Mouse (Mus musculus) MEL (cell line): ENCODE measurements around the gene Naa40. TPM values are rescaled to one million over a fixed set of nuclear protein-coding genes. Genes with fewer than 3 reads are reported as not detected.

Experiments used
- DNase-seq: peaks from one replicate; pipeline ENCODE4 v3.0.0; 2011; ENCODE audit warnings: low read depth, low spot score
- H3K27ac ChIP-seq: 2 replicates; pipeline ENCODE4 v1.5.1; 2012; ENCODE audit warnings: low read depth, mild to moderate bottlenecking, control low read depth, low read length, moderate library complexity; ENCODE audit not compliant: control insufficient read depth
- H3K27me3 ChIP-seq, 2 experiments: fragments of 150-350 bp in 1 of 2; sonication (generic) in 1 of 2; 2 replicates each; pipeline ENCODE4 v1.6.1; 2012; ENCODE audit warnings: low read length in 2 of 2, mild to moderate bottlenecking in 2 of 2, improper control_type of control experiment in 1 of 2, moderate library complexity in 1 of 2; ENCODE audit not compliant: insufficient read depth in 2 of 2, control insufficient read depth in 1 of 2
- H3K36me3 ChIP-seq, 2 experiments: 2 replicates each; pipeline ENCODE4 v1.6.1; 2012 to 2014; ENCODE audit warnings: low read length in 2 of 2, improper control_type of control experiment in 1 of 2, inconsistent platforms in 1 of 2, mild to moderate bottlenecking in 1 of 2; ENCODE audit not compliant: insufficient read depth in 2 of 2, control insufficient read depth in 1 of 2
- H3K4me1 ChIP-seq, 2 experiments: fragments of 150-350 bp in 1 of 2; sonication (generic) in 1 of 2; 2 replicates each; pipeline ENCODE4 v1.6.1; 2012; ENCODE audit warnings: low read length in 2 of 2, improper control_type of control experiment in 1 of 2, mild to moderate bottlenecking in 1 of 2; ENCODE audit not compliant: insufficient read depth in 2 of 2, control insufficient read depth in 1 of 2
- H3K4me3 ChIP-seq, 2 experiments: fragments of 150-350 bp in 1 of 2; sonication (generic) in 1 of 2; 2 replicates each; pipeline ENCODE4 v1.5.1; 2012; ENCODE audit warnings: low read depth in 2 of 2, low read length in 2 of 2, mild to moderate bottlenecking in 2 of 2, moderate library complexity in 2 of 2, control low read depth in 1 of 2, improper control_type of control experiment in 1 of 2; ENCODE audit not compliant: control insufficient read depth in 1 of 2, insufficient read depth in 1 of 2
- H3K79me2 ChIP-seq: 2 replicates; pipeline ENCODE4 v1.6.1; 2012; ENCODE audit warnings: mild to moderate bottlenecking, low read length, moderate library complexity; ENCODE audit not compliant: control insufficient read depth, poor library complexity, insufficient read depth
- H3K9ac ChIP-seq: 2 replicates; pipeline ENCODE4 v1.6.1; 2012; ENCODE audit warnings: low read depth, mild to moderate bottlenecking, control low read depth, low read length, moderate library complexity; ENCODE audit not compliant: control insufficient read depth, poor library complexity, severe bottlenecking
- H3K9me3 ChIP-seq: fragments of 150-350 bp; sonication (generic); replicated peaks from 2 replicates; pipeline ENCODE4 v1.6.1; 2012; ENCODE audit warnings: mild to moderate bottlenecking, low read length, improper control_type of control experiment, moderate library complexity; ENCODE audit not compliant: insufficient read depth
- BHLHE40 ChIP-seq: IDR thresholded peaks from 2 replicates; pipeline ENCODE4 v1.6.1; 2012; ENCODE audit warnings: low read depth, mild to moderate bottlenecking, inconsistent platforms, low read length, improper control_type of control experiment, borderline replicate concordance
- EP300 ChIP-seq, 2 experiments: IDR thresholded peaks; 2 replicates each; pipeline ENCODE4 v1.6.1; 2011; ENCODE audit warnings: improper control_type of control experiment in 2 of 2, low read length in 2 of 2, low read depth in 1 of 2, mild to moderate bottlenecking in 1 of 2
- HCFC1 ChIP-seq: IDR thresholded peaks from 2 replicates; pipeline ENCODE4 v1.6.1; 2012; ENCODE audit warnings: low read depth, mild to moderate bottlenecking, inconsistent platforms, low read length, improper control_type of control experiment, moderate library complexity
- JUND ChIP-seq: IDR thresholded peaks from 2 replicates; pipeline ENCODE4 v1.6.1; 2011; ENCODE audit warnings: low read depth, mild to moderate bottlenecking, improper control_type of control experiment, low read length
- MAFK ChIP-seq: IDR thresholded peaks from 2 replicates; pipeline ENCODE4 v1.6.1; 2011; ENCODE audit warnings: low read depth, mild to moderate bottlenecking, low read length, improper control_type of control experiment, borderline replicate concordance
- MAZ ChIP-seq: IDR thresholded peaks from 2 replicates; pipeline ENCODE4 v1.6.1; 2012; ENCODE audit warnings: low read depth, mild to moderate bottlenecking, inconsistent platforms, low read length, improper control_type of control experiment
- MYB ChIP-seq: IDR thresholded peaks from 2 replicates; pipeline ENCODE4 v1.6.1; 2011; ENCODE audit warnings: mild to moderate bottlenecking, low read depth, low read length, improper control_type of control experiment
- POLR2A ChIP-seq, 2 experiments: IDR thresholded peaks; 2 replicates each; pipeline ENCODE4 v1.6.1; 2011 to 2012; ENCODE audit warnings: low read length in 2 of 2, mild to moderate bottlenecking in 2 of 2, control low read depth in 1 of 2, improper control_type of control experiment in 1 of 2, low read depth in 1 of 2, moderate library complexity in 1 of 2; ENCODE audit not compliant: control insufficient read depth in 1 of 2, insufficient read depth in 1 of 2, poor library complexity in 1 of 2
- RCOR1 ChIP-seq: IDR thresholded peaks from 2 replicates; pipeline ENCODE4 v1.6.1; 2012; ENCODE audit warnings: low read depth, mild to moderate bottlenecking, inconsistent platforms, low read length, improper control_type of control experiment
- SIN3A ChIP-seq: IDR thresholded peaks from 2 replicates; pipeline ENCODE4 v1.6.1; 2012; ENCODE audit warnings: low read length, improper control_type of control experiment, inconsistent platforms
- SMC3 ChIP-seq: IDR thresholded peaks from 2 replicates; pipeline ENCODE4 v1.6.1; 2011; ENCODE audit warnings: low read depth, low read length, improper control_type of control experiment
- TAL1 ChIP-seq: IDR thresholded peaks from 2 replicates; pipeline ENCODE4 v1.6.1; 2012; ENCODE audit warnings: mild to moderate bottlenecking, inconsistent platforms, low read length, moderate library complexity, mixed read lengths
- TBP ChIP-seq: IDR thresholded peaks from 2 replicates; pipeline ENCODE4 v1.8.0; 2011; ENCODE audit warnings: low read depth, low read length, improper control_type of control experiment
- TCF12 ChIP-seq: IDR thresholded peaks from 2 replicates; pipeline ENCODE4 v1.6.1; 2014; ENCODE audit warnings: low read depth, mild to moderate bottlenecking, inconsistent platforms, low read length, improper control_type of control experiment, moderate library complexity
- USF1 ChIP-seq: IDR thresholded peaks from 2 replicates; pipeline ENCODE4 v1.6.1; 2014; ENCODE audit warnings: low read depth, mild to moderate bottlenecking, inconsistent platforms, low read length, improper control_type of control experiment, moderate library complexity
- USF2 ChIP-seq, 2 experiments: IDR thresholded peaks; 2 replicates each; pipeline ENCODE4 v1.6.1; 2011 to 2012; ENCODE audit warnings: improper control_type of control experiment in 2 of 2, low read length in 2 of 2, borderline replicate concordance in 1 of 2, inconsistent platforms in 1 of 2, low read depth in 1 of 2, mild to moderate bottlenecking in 1 of 2; ENCODE audit not compliant: insufficient read depth in 1 of 2
- ZC3H11A ChIP-seq: IDR thresholded peaks from 2 replicates; pipeline ENCODE4 v1.6.1; 2012; ENCODE audit warnings: low read depth, mild to moderate bottlenecking, inconsistent platforms, low read length, improper control_type of control experiment
- ZMIZ1 ChIP-seq: IDR thresholded peaks from 2 replicates; pipeline ENCODE4 v1.6.1; 2012; ENCODE audit warnings: low read depth, mild to moderate bottlenecking, inconsistent platforms, low read length, improper control_type of control experiment, moderate library complexity
- ZNF384 ChIP-seq: IDR thresholded peaks from 2 replicates; pipeline ENCODE4 v1.6.1; 2012; ENCODE audit warnings: low read depth, mild to moderate bottlenecking, inconsistent platforms, low read length, improper control_type of control experiment
- polyA plus RNA-seq, 2 experiments: library from polyadenylated mRNA; stranded (reverse) in 1 of 2; unstranded in 1 of 2; fragments of >175 nt in 1 of 2; fragments of >200 nt in 1 of 2; gene quantifications; 2 replicates each; pipeline versions ENCODE4 v1.2.1 to v1.2.4; 2012; ENCODE audit warnings: low replicate concordance in 2 of 2, low read depth in 1 of 2; ENCODE audit not compliant: insufficient read length in 2 of 2, insufficient read depth in 1 of 2, missing spikeins in 1 of 2
- total RNA-seq: library from RNA; depleted of rRNA; stranded (reverse); fragments of 300-350 nt; gene quantifications from 2 replicates; pipeline ENCODE4 v1.2.3, GENCODE M21; 2012; rRNA removed

Naa40 gene
- total and polyA plus RNA-seq, 3 experiments: 46.8 to 75.7 TPM; not detected in 1

DNA sequence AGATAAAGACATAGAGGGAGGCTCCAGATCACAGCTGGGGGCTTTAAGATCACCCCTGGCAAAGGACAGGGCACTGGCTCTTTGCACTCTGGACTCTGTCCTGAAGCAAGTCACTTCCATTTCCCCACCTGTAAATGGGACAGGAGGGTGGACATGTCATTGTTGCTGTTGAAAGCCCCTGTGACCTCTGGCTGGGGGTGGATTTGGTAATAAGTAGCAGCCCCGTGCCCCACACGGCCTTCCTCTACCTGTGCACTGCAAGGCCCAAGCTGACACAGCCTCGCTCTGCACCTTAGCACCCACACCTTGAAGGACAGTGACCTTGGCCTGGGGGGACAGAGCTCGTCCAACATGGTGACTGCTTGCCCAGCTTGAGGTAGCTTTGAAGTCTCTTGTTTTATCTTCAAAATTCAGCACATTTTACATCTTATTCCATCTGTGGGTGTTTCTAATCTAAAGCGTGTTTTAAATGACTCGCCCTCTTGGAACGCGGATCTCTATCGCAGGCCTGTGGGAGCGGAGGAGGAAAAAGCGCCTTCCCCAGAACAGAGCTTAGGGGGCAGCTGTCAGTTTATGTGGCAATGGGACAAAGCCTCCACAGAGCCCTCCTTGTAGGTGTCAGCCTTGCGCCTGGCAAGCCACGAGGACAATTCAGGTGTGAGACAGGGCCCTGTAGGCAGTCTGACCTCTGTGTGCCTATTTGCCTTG is 63.0 kb downstream of the Naa40 start:
- Histone ChIP-seq H3K9ac (no peak overlapping the region), H3K9me3 (no peaks in the 10 kb centered on the region), H3K27me3 (no peaks in the 10 kb centered on the region), H3K4me1 (no peaks in the 10 kb centered on the region), H3K36me3 (no peaks in the 10 kb centered on the region), H3K4me3 (no peak overlapping the region), H3K79me2 (no peaks in the 10 kb centered on the region), H3K27ac (no peak overlapping the region)
- TF ChIP-seq EP300 (IDR thresholded peaks at IDR 0.05; ENCODE audit: low read depth in 1 of 2, low read length in 2 of 2): no peak
- no peak for TF ChIP-seq ZMIZ1
- TF ChIP-seq USF2 (IDR thresholded peaks at IDR 0.05; ENCODE audit: borderline replicate concordance in 1 of 2, insufficient read depth in 1 of 2, low read depth in 1 of 2, low read length in 2 of 2): no peak
- TF ChIP-seq MAFK: no peak
- no peak for DNase-seq

- H3K79me2 ChIP-seq: no peaks in the 10 kb centered on the region
- peaks cover 1 to 3% of the 10 kb centered on the region in 2 experiments; a peak in 3 of 4 replicates for H3K4me1 ChIP-seq
- DNase-seq: no peak
- H3K36me3 ChIP-seq: no peaks in the 10 kb centered on the region
- H3K27me3 ChIP-seq: no peaks in the 10 kb centered on the region
- TF ChIP-seq ZC3H11A (no peak), MAZ (no peak), EP300 (IDR thresholded peaks at IDR 0.05; ENCODE audit: low read depth in 1 of 2, low read length in 2 of 2) (no peak), ZNF384 (no peak), MAFK (no peak), HCFC1 (no peak), SMC3 (no peak), TBP (no peak), TAL1 (no peak), RCOR1 (no peak), SIN3A (no peak), USF2 (IDR thresholded peaks at IDR 0.05; ENCODE audit: borderline replicate concordance in 1 of 2, insufficient read depth in 1 of 2, low read depth in 1 of 2, low read length in 2 of 2) (no peak), TCF12 (no peak), JUND (no peak), MYB (no peak), BHLHE40 (no peak), POLR2A (IDR thresholded peaks at IDR 0.05; ENCODE audit: control insufficient read depth in 1 of 2, insufficient read depth in 1 of 2, low read depth in 1 of 2, low read length in 2 of 2, poor library complexity in 1 of 2) (no peak), USF1 (no peak)
- no peaks in the 10 kb centered on the region for H3K9me3 ChIP-seq
- no peak overlapping the region for H3K4me3 ChIP-seq
- H3K9ac ChIP-seq: no peak overlapping the region
- H3K27ac ChIP-seq: no peak overlapping the region
Measured at GRCm38 (mm10) chr19:7176041-7176696, 64.8 kb downstream of the Naa40 start.

Other genes starting within 250 kb of the Naa40 start
- gene Dnajc4, start 248.6 kb downstream of the Naa40 start, total RNA-seq: 3.2 and 4.2 TPM in 2 replicates
- 10 to 100 TPM in 1 of 2 experiments, not detected in 1; 12.9 TPM for gene Dnajc4, start 248.6 kb downstream of the Naa40 start, polyA plus RNA-seq
- gene Nudt22, start 245.1 kb downstream of the Naa40 start, total RNA-seq: 23.8 and 32.1 TPM in 2 replicates
- gene Nudt22, start 245.1 kb downstream of the Naa40 start, polyA plus RNA-seq: 10 to 100 TPM in 1 of 2 experiments, not detected in 1; 30.8 TPM
- gene Trpt1, start 245.1 kb downstream of the Naa40 start, total RNA-seq: 1.2 and 1.8 TPM in 2 replicates
- 1 to 10 TPM in 1 of 2 experiments, not detected in 1; 2.3 TPM for gene Trpt1, start 245.1 kb downstream of the Naa40 start, polyA plus RNA-seq
- 295 and 329 TPM in 2 replicates for gene Fermt3, start 221.7 kb downstream of the Naa40 start, total RNA-seq
- gene Fermt3, start 221.7 kb downstream of the Naa40 start, polyA plus RNA-seq: 100 to 1,000 TPM; 244 to 327 TPM
- gene Stip1, start 201.2 kb downstream of the Naa40 start, total RNA-seq: 281 and 284 TPM in 2 replicates
- 100 to 1,000 TPM; 370 to 430 TPM for gene Stip1, start 201.2 kb downstream of the Naa40 start, polyA plus RNA-seq
- gene Macrod1, start 184.4 kb downstream of the Naa40 start, total RNA-seq: 1.9 and 4.5 TPM in 2 replicates
- gene Macrod1, start 184.4 kb downstream of the Naa40 start, polyA plus RNA-seq: 10 to 100 TPM in 1 of 2 experiments, not detected in 1; 15.7 TPM
- 0.03 TPM in 1 of 2 replicates, not detected in the other for gene Flrt1, start 135.5 kb downstream of the Naa40 start, total RNA-seq
- not detected for gene Flrt1, start 135.5 kb downstream of the Naa40 start, polyA plus RNA-seq
- gene Otub1, start 34.9 kb downstream of the Naa40 start, total RNA-seq: 103 and 106 TPM in 2 replicates
- 100 to 1,000 TPM; 194 to 285 TPM for gene Otub1, start 34.9 kb downstream of the Naa40 start, polyA plus RNA-seq
- gene Cox8a, start 23.6 kb downstream of the Naa40 start, total RNA-seq: 736 and 745 TPM in 2 replicates
- 1,000 to 10,000 TPM in 1 of 2 experiments, not detected in 1; 1,213 TPM for gene Cox8a, start 23.6 kb downstream of the Naa40 start, polyA plus RNA-seq
- 31.4 and 33.7 TPM in 2 replicates for gene Rcor2, start 26.1 kb upstream of the Naa40 start, total RNA-seq
- 10 to 100 TPM in 1 of 2 experiments, not detected in 1; 60.2 TPM for gene Rcor2, start 26.1 kb upstream of the Naa40 start, polyA plus RNA-seq
- 34.6 and 36.1 TPM in 2 replicates for gene Mark2, start 100.7 kb upstream of the Naa40 start, total RNA-seq
- 10 to 100 TPM in 1 of 2 experiments, not detected in 1; 72.4 TPM for gene Mark2, start 100.7 kb upstream of the Naa40 start, polyA plus RNA-seq
- 12.8 and 13.0 TPM in 2 replicates for gene Spindoc, start 141.8 kb upstream of the Naa40 start, total RNA-seq
- gene Spindoc, start 141.8 kb upstream of the Naa40 start, polyA plus RNA-seq: 10 to 100 TPM in 1 of 2 experiments, not detected in 1; 54.1 TPM
- 10.7 and 14.1 TPM in 2 replicates for gene 2700081O15Rik, start 176.4 kb upstream of the Naa40 start, total RNA-seq
- 10 to 100 TPM in 1 of 2 experiments, not detected in 1; 18.0 TPM for gene 2700081O15Rik, start 176.4 kb upstream of the Naa40 start, polyA plus RNA-seq
- gene Rtn3, start 242.1 kb upstream of the Naa40 start, total RNA-seq: 33.4 and 38.4 TPM in 2 replicates
- gene Rtn3, start 242.1 kb upstream of the Naa40 start, polyA plus RNA-seq: 100 to 1,000 TPM in 1 of 2 experiments, not detected in 1; 118 TPM